11 mouse cellular contexts compared by ENCODE assay signal in genomic region chr11:33295422-33295821, GRCm38 (mm10). TPM values are rescaled to one million over a fixed set of nuclear protein-coding genes. Genes with fewer than 3 reads are reported as not detected.
DNase-seq lines count a peak whose midpoint lies in the region; TF ChIP-seq lines count a peak whose summit lies in the region.
"Had no signal": no experiment of that assay in that cellular context is flagged by ENCODE, and none has a peak within 500 bp of the region (broad histone marks: within the 10 kb centered on the region; RNA-seq: fewer than 3 reads in every experiment).

No protein-coding gene starts in this region.

- no peak overlapping the region for H3K27ac ChIP-seq in heart, embryonic 10.5 days
- H3K27ac ChIP-seq in midbrain, embryonic 10.5 days (replicated peaks) = no peak overlapping the region

- H3K4me1 ChIP-seq in heart, embryonic 10.5 days = no peaks in the 10 kb centered on the region
- H3K4me1 ChIP-seq in lung, adult 2 months (ENCODE audit: control insufficient read depth, insufficient read depth, low read length) = no peaks in the 10 kb centered on the region; the same call in 1 of the 2 replicates
- peaks cover 3% of the 10 kb centered on the region; the same call in 1 of the 2 replicates for H3K4me1 ChIP-seq in midbrain, embryonic 10.5 days

- peak; percentile 22 to 46 for DNase-seq in heart, postnatal 10 days
- no peak for DNase-seq in heart, embryonic 10.5 days (ENCODE audit: low spot score)
- DNase-seq in lung, adult 2 months = no peak
- DNase-seq in lung, adult 18-20 months = no peak
- DNase-seq in brain, adult 2 months (ENCODE audit: low read depth, low spot score) = peak; percentile 49
- DNase-seq in lung, postnatal 36 days = peak; percentile 44
- no peak for DNase-seq in urinary bladder, postnatal 4 days (ENCODE audit: low spot score in 2 of 2)
- DNase-seq in midbrain, embryonic 10.5 days (ENCODE audit: low spot score) = no peak

- no peak overlapping the region for H3K4me3 ChIP-seq in heart, embryonic 10.5 days
- no peak overlapping the region for H3K4me3 ChIP-seq in lung, adult 2 months (replicated peaks; ENCODE audit: extremely low read depth, low read depth, low read length)
- no peak overlapping the region for H3K4me3 ChIP-seq in midbrain, embryonic 10.5 days

- 0 out of 2 replicates have a peak, but pooled peaks have one; percentile 0 for TF ChIP-seq CTCF in lung, adult 2 months (IDR thresholded peaks at IDR 0.05; ENCODE audit: insufficient read depth, low read length)

- WGBS in heart, embryonic 10.5 days = 61% methylated on average over 3 of the region's 3 CpGs
- WGBS in lung, adult 2 months = 28% methylated on average over 3 of the region's 3 CpGs
- 64% methylated on average over 3 of the region's 3 CpGs for WGBS in midbrain, embryonic 10.5 days

- TF ChIP-seq POLR2A in lung, adult 2 months (IDR thresholded peaks at IDR 0.05; ENCODE audit: borderline replicate concordance, extremely low read depth, low read depth, low read length) = no peak

- H3K36me3 ChIP-seq in heart, embryonic 10.5 days = no peaks in the 10 kb centered on the region
- H3K36me3 ChIP-seq in midbrain, embryonic 10.5 days = no peaks in the 10 kb centered on the region

- intact Hi-C loops in heart, postnatal 10 days (cut with DNase I) = loop anchor here (1.0 to 2.0 kb wide), 2 partner anchors 119 to 319 kb away; no protein-coding TSS in a partner anchor

- no peaks in the 10 kb centered on the region for H3K9me3 ChIP-seq in heart, embryonic 10.5 days
- no peaks in the 10 kb centered on the region for H3K9me3 ChIP-seq in midbrain, embryonic 10.5 days (replicated peaks)

- H3K27me3 ChIP-seq in heart, embryonic 10.5 days (ENCODE audit: insufficient read depth, poor library complexity, severe bottlenecking) = no peaks in the 10 kb centered on the region
- no peaks in the 10 kb centered on the region for H3K27me3 ChIP-seq in midbrain, embryonic 10.5 days (ENCODE audit: low read depth, poor library complexity, severe bottlenecking)

RNA-seq across cellular contexts. Expression of gene Gm12117, which starts 18.9 kb away (rescaled TPM):
- total RNA-seq in heart, postnatal 10 days (2021) = not detected
- 0.14 TPM in 1 of 2 replicates, not detected in the other for polyA plus RNA-seq in heart, embryonic 10.5 days (2016; fragmentation: Nextera tagmentation; extraction: Ambion mirVana)
- not detected in 2 replicates for polyA plus RNA-seq in lung, adult 2 months (2012; rRNA removed)
- not detected in 2 replicates for polyA plus RNA-seq in midbrain, embryonic 10.5 days (2016; fragmentation: Nextera tagmentation; extraction: Ambion mirVana)
- polyA plus RNA-seq: forebrain, embryonic 11.5 days; intestine, embryonic 14.5 days; lung, embryonic 16.5 days had no signal

Comparison
In these comparisons a context has a peak if more than half of its experiments do, and no peak if none do; other contexts are left out.
1. DNase-seq: peak in heart, postnatal 10 days (2 of 2), brain, adult 2 months (single experiment) and lung, postnatal 36 days (single experiment); none in heart, embryonic 10.5 days (single experiment), lung, adult 2 months (single experiment), lung, adult 18-20 months (0 of 2), urinary bladder, postnatal 4 days (0 of 2) and midbrain, embryonic 10.5 days (single experiment).